Mouse (Mus musculus): ENCODE measurements at regions not wholly inside any gene's neighbourhood (a gene's known extent, or its start where the extent isn't known, plus 50 kb on each side); places are given as distances from the start of the nearest gene placed in this dataset.

DNA sequence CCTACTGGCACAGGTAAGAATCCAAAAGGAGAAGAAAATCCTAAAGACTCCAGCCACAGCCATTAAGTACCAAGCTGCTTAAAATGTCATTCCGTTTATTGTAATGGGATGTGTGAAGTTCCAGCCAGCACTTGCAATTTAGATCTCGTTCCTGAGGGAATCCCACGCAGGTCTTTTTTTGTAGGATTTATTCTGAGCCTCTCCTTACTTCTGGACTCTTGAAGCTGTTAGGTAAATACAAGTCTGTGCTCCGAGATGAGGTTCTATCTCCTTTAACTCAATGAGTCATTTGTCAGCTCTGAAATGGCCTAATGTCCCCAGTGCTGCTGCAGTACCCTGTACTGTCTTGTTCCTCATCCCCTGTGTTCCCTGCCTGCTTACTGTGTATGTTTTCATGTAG is 94.9 kb upstream of the Eef1e1 start:
- WGBS = 67% methylated on average over 4 of the region's 4 CpGs
- Histone ChIP-seq H3K4me3 (ENCODE audit: low read depth, low read length) (no peak overlapping the region), H3K36me3 (replicated peaks; ENCODE audit: control insufficient read depth, insufficient read depth, low read length) (no peaks in the 10 kb centered on the region), H3K4me2 (ENCODE audit: low read depth, low read length) (no peak overlapping the region), H3K9ac (replicated peaks; ENCODE audit: low read depth, low read length) (no peak overlapping the region), H3K27me3 (ENCODE audit: control insufficient read depth, insufficient read depth, low read length) (no peaks in the 10 kb centered on the region), H3K4me1 (ENCODE audit: control insufficient read depth, insufficient read depth) (no peaks in the 10 kb centered on the region; the same call in 1 of the 2 replicates), H3K9me3 (replicated peaks; ENCODE audit: control insufficient read depth, low read length) (no peaks in the 10 kb centered on the region; the same call in 1 of the 2 replicates), H3K27ac (ENCODE audit: low read depth) (no peak overlapping the region)
- TF ChIP-seq CTCF (IDR thresholded peaks at IDR 0.05; ENCODE audit: low read depth) (no peak), EP300 (IDR thresholded peaks at IDR 0.05; ENCODE audit: low read depth) (no peak)
- no peak for ATAC-seq (ENCODE audit: insufficient read depth, low read depth)
- DNase-seq (ENCODE audit: low spot score) = no peak

GRCm38 (mm10) chr13:38751876-38752275 is 93.0 kb upstream of the Eef1e1 start:
- Histone ChIP-seq H3K4me1 (ENCODE audit: control insufficient read depth, insufficient read depth) (no peaks in the 10 kb centered on the region; the same call in 1 of the 2 replicates), H3K9ac (replicated peaks; ENCODE audit: low read depth, low read length) (no peak overlapping the region)

GRCm38 (mm10) chr13:38740066-38740465 is 81.2 kb upstream of the Eef1e1 start:
- DNase-seq (ENCODE audit: low spot score) = no peak
- 83% methylated on average over 8 of the region's 8 CpGs for whole genome bisulfite sequencing
- ATAC-seq (ENCODE audit: insufficient read depth, low read depth) = no peak
- no peak overlapping the region for H3K4me2 ChIP-seq (ENCODE audit: low read depth, low read length)
- H3K9me3 ChIP-seq (replicated peaks; ENCODE audit: control insufficient read depth, low read length) = no peaks in the 10 kb centered on the region
- H3K27me3 ChIP-seq (ENCODE audit: control insufficient read depth, insufficient read depth, low read length) = no peaks in the 10 kb centered on the region
- H3K4me3 ChIP-seq (ENCODE audit: low read depth, low read length) = no peak overlapping the region
- TF ChIP-seq CTCF (IDR thresholded peaks at IDR 0.05; ENCODE audit: low read depth) = no peak
- no peak for TF ChIP-seq EP300 (IDR thresholded peaks at IDR 0.05; ENCODE audit: low read depth)
- H3K36me3 ChIP-seq (replicated peaks; ENCODE audit: control insufficient read depth, insufficient read depth, low read length) = no peaks in the 10 kb centered on the region
- no peak overlapping the region for H3K9ac ChIP-seq (replicated peaks; ENCODE audit: low read depth, low read length)
- no peak overlapping the region for H3K27ac ChIP-seq (ENCODE audit: low read depth)
- no peaks in the 10 kb centered on the region for H3K4me1 ChIP-seq (ENCODE audit: control insufficient read depth, insufficient read depth)

More at GRCm38 (mm10) chr13:38751876-38752275, 93.0 kb upstream of the Eef1e1 start:
- 81% methylated on average over 1 of the region's 1 CpGs for WGBS
- ATAC-seq (ENCODE audit: insufficient read depth, low read depth) (no peak), DNase-seq (ENCODE audit: low spot score) (no peak)
- H3K4me2 ChIP-seq (ENCODE audit: low read depth, low read length) = no peak overlapping the region
- TF ChIP-seq CTCF (IDR thresholded peaks at IDR 0.05; ENCODE audit: low read depth) = no peak
- no peak for TF ChIP-seq EP300 (IDR thresholded peaks at IDR 0.05; ENCODE audit: low read depth)
- H3K27me3 ChIP-seq (ENCODE audit: control insufficient read depth, insufficient read depth, low read length) = no peaks in the 10 kb centered on the region
- H3K36me3 ChIP-seq (replicated peaks; ENCODE audit: control insufficient read depth, insufficient read depth, low read length) = no peaks in the 10 kb centered on the region
- no peak overlapping the region for H3K4me3 ChIP-seq (ENCODE audit: low read depth, low read length)
- H3K9me3 ChIP-seq (replicated peaks; ENCODE audit: control insufficient read depth, low read length) = no peaks in the 10 kb centered on the region; the same call in 1 of the 2 replicates
- no peak overlapping the region for H3K27ac ChIP-seq (ENCODE audit: low read depth)

DNA sequence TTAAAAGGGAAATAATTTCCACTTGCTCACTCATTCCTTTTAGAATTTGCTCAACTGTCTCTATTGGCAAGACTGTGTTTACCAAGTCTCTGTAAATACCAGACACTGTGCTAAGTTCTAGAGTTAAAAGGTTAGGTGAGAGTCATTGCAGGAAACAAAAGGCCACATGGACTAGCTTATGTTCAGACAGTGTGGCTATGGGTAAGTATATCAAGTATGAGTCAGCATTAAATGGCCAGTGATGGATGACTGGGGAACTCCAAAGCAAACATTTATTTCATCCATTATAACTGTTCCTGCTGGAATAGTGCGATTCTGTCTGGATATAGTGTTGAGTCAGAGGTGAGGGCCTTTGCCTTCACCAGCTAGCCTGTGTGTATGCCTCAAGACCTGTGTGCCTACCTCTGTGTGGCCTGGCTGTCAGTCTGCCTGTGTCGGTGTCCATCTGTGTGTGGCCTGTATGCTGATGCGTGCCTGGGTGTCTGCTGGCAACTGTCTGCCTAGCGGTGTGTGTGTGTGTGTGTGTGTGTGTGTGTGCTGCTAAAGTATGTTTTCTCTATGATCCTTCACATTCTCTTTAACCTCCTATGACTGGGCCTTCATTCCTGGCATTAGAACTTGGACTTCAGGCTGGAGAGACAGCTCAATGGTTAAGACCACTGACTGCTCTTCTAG is 77.6 kb upstream of the Eef1e1 start:
- ATAC-seq (ENCODE audit: insufficient read depth, low read depth) = no peak

GRCm38 (mm10) chr13:38735294-38735693 is 76.4 kb upstream of the Eef1e1 start:
- no peaks in the 10 kb centered on the region for H3K4me1 ChIP-seq (ENCODE audit: control insufficient read depth, insufficient read depth)
- DNase-seq (ENCODE audit: low spot score) (no peak), ATAC-seq (ENCODE audit: insufficient read depth, low read depth) (no peak)
- H3K4me3 ChIP-seq (ENCODE audit: low read depth, low read length) = no peak overlapping the region
- no peaks in the 10 kb centered on the region for H3K27me3 ChIP-seq (ENCODE audit: control insufficient read depth, insufficient read depth, low read length)
- H3K9ac ChIP-seq (replicated peaks; ENCODE audit: low read depth, low read length) = no peak overlapping the region
- H3K36me3 ChIP-seq (replicated peaks; ENCODE audit: control insufficient read depth, insufficient read depth, low read length) = no peaks in the 10 kb centered on the region
- no peak overlapping the region for H3K4me2 ChIP-seq (ENCODE audit: low read depth, low read length)
- no peak overlapping the region for H3K27ac ChIP-seq (ENCODE audit: low read depth)
- 66% methylated on average over 6 of the region's 6 CpGs for WGBS
- TF ChIP-seq CTCF (IDR thresholded peaks at IDR 0.05; ENCODE audit: low read depth) (no peak), EP300 (IDR thresholded peaks at IDR 0.05; ENCODE audit: low read depth) (no peak)
- no peaks in the 10 kb centered on the region for H3K9me3 ChIP-seq (replicated peaks; ENCODE audit: control insufficient read depth, low read length)

More for the DNA sequence above, 77.6 kb upstream of the Eef1e1 start:
- WGBS = 91% methylated on average over 4 of the region's 4 CpGs
- Histone ChIP-seq H3K9me3 (replicated peaks; ENCODE audit: control insufficient read depth, low read length) (no peaks in the 10 kb centered on the region), H3K27ac (ENCODE audit: low read depth) (no peak overlapping the region), H3K36me3 (replicated peaks; ENCODE audit: control insufficient read depth, insufficient read depth, low read length) (no peaks in the 10 kb centered on the region), H3K4me1 (ENCODE audit: control insufficient read depth, insufficient read depth) (no peaks in the 10 kb centered on the region), H3K4me2 (ENCODE audit: low read depth, low read length) (no peak overlapping the region), H3K27me3 (ENCODE audit: control insufficient read depth, insufficient read depth, low read length) (no peaks in the 10 kb centered on the region), H3K9ac (replicated peaks; ENCODE audit: low read depth, low read length) (no peak overlapping the region), H3K4me3 (ENCODE audit: low read depth, low read length) (no peak overlapping the region)
- TF ChIP-seq EP300 (IDR thresholded peaks at IDR 0.05; ENCODE audit: low read depth) = no peak
- TF ChIP-seq CTCF (IDR thresholded peaks at IDR 0.05; ENCODE audit: low read depth) = no peak
- DNase-seq (ENCODE audit: low spot score) = no peak

DNA sequence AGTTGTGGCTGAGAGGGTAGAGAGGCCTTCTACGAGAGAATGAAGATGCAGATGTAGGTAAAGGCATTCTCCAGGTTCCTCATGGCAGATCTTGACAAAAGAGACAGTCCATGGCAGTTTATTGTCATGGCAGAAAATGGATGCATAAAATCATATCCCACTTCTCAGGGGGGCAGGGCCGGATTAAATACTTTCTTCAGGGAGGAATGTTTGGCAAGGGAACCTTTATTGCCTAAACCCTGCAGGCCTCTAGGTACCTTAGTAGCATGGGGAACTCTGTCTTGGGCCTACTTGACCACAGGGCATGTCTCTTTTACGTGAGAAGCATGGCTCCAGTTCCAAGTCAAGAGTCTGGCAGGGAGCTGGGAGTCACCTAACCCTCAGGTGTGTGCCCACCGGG is 74.4 kb upstream of the Eef1e1 start:
- Histone ChIP-seq H3K4me2 (ENCODE audit: low read depth, low read length) (no peak overlapping the region), H3K4me3 (ENCODE audit: low read depth, low read length) (no peak overlapping the region), H3K9me3 (replicated peaks; ENCODE audit: control insufficient read depth, low read length) (no peaks in the 10 kb centered on the region), H3K27me3 (ENCODE audit: control insufficient read depth, insufficient read depth, low read length) (no peaks in the 10 kb centered on the region), H3K4me1 (ENCODE audit: control insufficient read depth, insufficient read depth) (no peaks in the 10 kb centered on the region), H3K9ac (replicated peaks; ENCODE audit: low read depth, low read length) (no peak overlapping the region), H3K27ac (ENCODE audit: low read depth) (no peak overlapping the region), H3K36me3 (replicated peaks; ENCODE audit: control insufficient read depth, insufficient read depth, low read length) (no peaks in the 10 kb centered on the region)
- 77% methylated on average over 4 of the region's 4 CpGs for WGBS
- DNase-seq (ENCODE audit: low spot score) = no peak
- no peak for TF ChIP-seq CTCF (IDR thresholded peaks at IDR 0.05; ENCODE audit: low read depth)
- TF ChIP-seq EP300 (IDR thresholded peaks at IDR 0.05; ENCODE audit: low read depth) = no peak
- ATAC-seq (ENCODE audit: insufficient read depth, low read depth) = no peak

Measured in heart, postnatal 0 days (tissue).